Mouse (Mus musculus): Measurements from ENCODE around the gene Snx32. TPM values are rescaled to one million over a fixed set of nuclear protein-coding genes. Genes with fewer than 3 reads are reported as not detected.

Gene Snx32
- polyA plus RNA-seq, 1 experiment = 1.3 TPM

GRCm38 (mm10) chr19:5544031-5544430 lies 33.7 kb upstream of the Snx32 start:
- TF ChIP-seq GATA1 (IDR thresholded peaks at IDR 0.05; ENCODE audit: low read length) = no peak
- no peak for TF ChIP-seq TAL1 (IDR thresholded peaks at IDR 0.05; ENCODE audit: low read length)
- Histone ChIP-seq H3K36me3 (ENCODE audit: control insufficient read depth) (no peaks in the 10 kb centered on the region), H3K27me3 (ENCODE audit: control insufficient read depth) (no peaks in the 10 kb centered on the region), H3K4me1 (ENCODE audit: control insufficient read depth) (no peaks in the 10 kb centered on the region), H3K4me3 (replicated peaks) (no peak overlapping the region), H3K9me3 (ENCODE audit: control insufficient read depth, low read length) (no peaks in the 10 kb centered on the region)

GRCm38 (mm10) chr19:5543362-5543761 lies 33.0 kb upstream of the Snx32 start:
- Histone ChIP-seq H3K4me3 (replicated peaks) (no peak overlapping the region), H3K36me3 (ENCODE audit: control insufficient read depth) (no peaks in the 10 kb centered on the region), H3K9me3 (ENCODE audit: control insufficient read depth, low read length) (no peaks in the 10 kb centered on the region), H3K4me1 (ENCODE audit: control insufficient read depth) (no peaks in the 10 kb centered on the region), H3K27me3 (ENCODE audit: control insufficient read depth) (no peaks in the 10 kb centered on the region)
- no peak for TF ChIP-seq TAL1 (IDR thresholded peaks at IDR 0.05; ENCODE audit: low read length)
- no peak for TF ChIP-seq GATA1 (IDR thresholded peaks at IDR 0.05; ENCODE audit: low read length)

GRCm38 (mm10) chr19:5538786-5539185 lies 28.4 kb upstream of the Snx32 start:
- H3K4me3 ChIP-seq (replicated peaks) = no peak overlapping the region
- no peaks in the 10 kb centered on the region for H3K4me1 ChIP-seq (ENCODE audit: control insufficient read depth)
- no peaks in the 10 kb centered on the region for H3K9me3 ChIP-seq (ENCODE audit: control insufficient read depth, low read length)
- TF ChIP-seq GATA1 (IDR thresholded peaks at IDR 0.05; ENCODE audit: low read length) (no peak), TAL1 (IDR thresholded peaks at IDR 0.05; ENCODE audit: low read length) (no peak)
- H3K27me3 ChIP-seq (ENCODE audit: control insufficient read depth) = peaks cover 4% of the 10 kb centered on the region
- H3K36me3 ChIP-seq (ENCODE audit: control insufficient read depth) = no peaks in the 10 kb centered on the region

GRCm38 (mm10) chr19:5532520-5532919 lies 22.2 kb upstream of the Snx32 start:
- peaks cover 4% of the 10 kb centered on the region for H3K27me3 ChIP-seq (ENCODE audit: control insufficient read depth)
- H3K4me3 ChIP-seq (replicated peaks) = no peak overlapping the region
- H3K9me3 ChIP-seq (ENCODE audit: control insufficient read depth, low read length) = no peaks in the 10 kb centered on the region
- H3K4me1 ChIP-seq (ENCODE audit: control insufficient read depth) = peaks cover 7% of the 10 kb centered on the region
- H3K36me3 ChIP-seq (ENCODE audit: control insufficient read depth) = no peaks in the 10 kb centered on the region
- no peak for TF ChIP-seq GATA1 (IDR thresholded peaks at IDR 0.05; ENCODE audit: low read length)
- no peak for TF ChIP-seq TAL1 (IDR thresholded peaks at IDR 0.05; ENCODE audit: low read length)

GRCm38 (mm10) chr19:5530138-5530524 lies 19.8 kb upstream of the Snx32 start:
- Histone ChIP-seq H3K4me1 (ENCODE audit: control insufficient read depth) (peaks cover 7% of the 10 kb centered on the region), H3K9me3 (ENCODE audit: control insufficient read depth, low read length) (no peaks in the 10 kb centered on the region), H3K4me3 (replicated peaks) (no peak overlapping the region), H3K27me3 (ENCODE audit: control insufficient read depth) (no peaks in the 10 kb centered on the region), H3K36me3 (ENCODE audit: control insufficient read depth) (no peaks in the 10 kb centered on the region)
- TF ChIP-seq TAL1 (IDR thresholded peaks at IDR 0.05; ENCODE audit: low read length) (no peak), GATA1 (IDR thresholded peaks at IDR 0.05; ENCODE audit: low read length) (no peak)

GRCm38 (mm10) chr19:5529325-5530137 lies 19.2 kb upstream of the Snx32 start:
- no peaks in the 10 kb centered on the region for H3K36me3 ChIP-seq (ENCODE audit: control insufficient read depth)
- no peaks in the 10 kb centered on the region for H3K9me3 ChIP-seq (ENCODE audit: control insufficient read depth, low read length)
- H3K27me3 ChIP-seq (ENCODE audit: control insufficient read depth) = no peaks in the 10 kb centered on the region
- H3K4me1 ChIP-seq (ENCODE audit: control insufficient read depth) = peaks cover 7% of the 10 kb centered on the region
- no peak overlapping the region for H3K4me3 ChIP-seq (replicated peaks)
- TF ChIP-seq GATA1 (IDR thresholded peaks at IDR 0.05; ENCODE audit: low read length) = no peak
- TF ChIP-seq TAL1 (IDR thresholded peaks at IDR 0.05; ENCODE audit: low read length) = no peak

- Histone ChIP-seq H3K9me3 (ENCODE audit: control insufficient read depth, low read length) (no peaks in the 10 kb centered on the region), H3K4me3 (replicated peaks) (no peak overlapping the region), H3K36me3 (ENCODE audit: control insufficient read depth) (no peaks in the 10 kb centered on the region), H3K27me3 (ENCODE audit: control insufficient read depth) (no peaks in the 10 kb centered on the region), H3K4me1 (ENCODE audit: control insufficient read depth) (peaks cover 7% of the 10 kb centered on the region)
- no peak for TF ChIP-seq GATA1 (IDR thresholded peaks at IDR 0.05; ENCODE audit: low read length)
- TF ChIP-seq TAL1 (IDR thresholded peaks at IDR 0.05; ENCODE audit: low read length) = no peak
Measured at GRCm38 (mm10) chr19:5525204-5525603, 14.9 kb upstream of the Snx32 start.

- Histone ChIP-seq H3K27me3 (ENCODE audit: control insufficient read depth) (no peaks in the 10 kb centered on the region), H3K9me3 (ENCODE audit: control insufficient read depth, low read length) (no peaks in the 10 kb centered on the region), H3K4me1 (ENCODE audit: control insufficient read depth) (peaks cover 3% of the 10 kb centered on the region), H3K4me3 (replicated peaks) (no peak overlapping the region), H3K36me3 (ENCODE audit: control insufficient read depth) (no peaks in the 10 kb centered on the region)
- TF ChIP-seq GATA1 (IDR thresholded peaks at IDR 0.05; ENCODE audit: low read length) = no peak
- no peak for TF ChIP-seq TAL1 (IDR thresholded peaks at IDR 0.05; ENCODE audit: low read length)
Measured at GRCm38 (mm10) chr19:5518721-5519120, 8.4 kb upstream of the Snx32 start.

GRCm38 (mm10) chr19:5516906-5517505 lies 6.7 kb upstream of the Snx32 start:
- TF ChIP-seq GATA1 (IDR thresholded peaks at IDR 0.05; ENCODE audit: low read length) (no peak), TAL1 (IDR thresholded peaks at IDR 0.05; ENCODE audit: low read length) (no peak)
- Histone ChIP-seq H3K36me3 (ENCODE audit: control insufficient read depth) (no peaks in the 10 kb centered on the region), H3K9me3 (ENCODE audit: control insufficient read depth, low read length) (no peaks in the 10 kb centered on the region), H3K4me3 (replicated peaks) (no peak overlapping the region), H3K4me1 (ENCODE audit: control insufficient read depth) (peaks cover 13% of the 10 kb centered on the region), H3K27me3 (ENCODE audit: control insufficient read depth) (no peaks in the 10 kb centered on the region)
